ENCODE assay signal across 1 mouse cellular context in genomic region chr2:154569071-154569748, GRCm38 (mm10).
TF ChIP-seq lines count a peak whose summit lies in the region.

No protein-coding gene starts in this region.

TF ChIP-seq in CH12.LX, 34 proteins besides CTCF, POLR2A, EP300 and RAD21 (continued from another document):
- TF ChIP-seq RCOR1 (conservative IDR thresholded peaks at IDR 0.05; ENCODE audit: low read depth, low read length) (no peak), ZMIZ1 (IDR thresholded peaks at IDR 0.05; ENCODE audit: low read depth, low read length) (no peak), MAZ (IDR thresholded peaks at IDR 0.05; ENCODE audit: low read depth, low read length) (no peak), IRF4 (IDR thresholded peaks at IDR 0.05; ENCODE audit: low read depth, low read length) (no peak), UBTF (IDR thresholded peaks at IDR 0.05; ENCODE audit: low read depth, low read length) (no peak), JUND (conservative IDR thresholded peaks at IDR 0.05; ENCODE audit: low read depth, low read length) (no peak)
